Mouse (Mus musculus): ENCODE results near the gene Raf1. TPM values are rescaled to one million over a fixed set of nuclear protein-coding genes. Genes with fewer than 3 reads are reported as not detected.
A peak's percentile ranks its signal among the peaks of the same experiment; 100 is the strongest.

The Raf1 gene
- polyA plus RNA-seq, 1 experiment = 44.9 TPM

DNA sequence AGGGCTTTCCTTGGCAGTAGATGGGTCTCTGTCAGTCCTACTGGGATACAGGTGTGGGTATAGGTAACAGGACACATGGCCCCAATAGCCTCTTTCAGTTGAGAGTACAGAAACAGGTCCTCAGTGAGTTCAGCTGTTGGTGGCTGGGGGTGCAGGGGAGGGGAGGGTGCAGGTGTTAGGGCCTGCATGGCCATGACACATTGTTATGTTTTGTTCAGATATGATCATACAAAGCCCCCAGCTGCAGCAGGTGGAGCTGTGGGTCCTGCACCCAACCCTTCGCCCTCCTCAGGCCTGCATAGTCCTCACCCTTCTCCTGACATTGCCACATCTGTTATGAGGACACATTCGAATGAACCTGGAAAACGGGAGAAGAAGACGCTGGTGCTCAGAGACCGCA, 66.1 kb downstream of the Raf1 start:
- Histone ChIP-seq H3K36me3 (ENCODE audit: control insufficient read depth, insufficient read depth, low read length) (peaks cover 8% of the 10 kb centered on the region), H3K27ac (ENCODE audit: control insufficient read depth, insufficient read depth, low read depth, low read length) (no peak overlapping the region), H3K27me3 (ENCODE audit: control insufficient read depth, insufficient read depth, low read length) (no peaks in the 10 kb centered on the region), H3K4me3 (ENCODE audit: control insufficient read depth, low read depth, low read length) (no peak overlapping the region), H3K4me1 (ENCODE audit: control insufficient read depth, insufficient read depth, low read length) (no peaks in the 10 kb centered on the region)
- TF ChIP-seq POLR2A (IDR thresholded peaks at IDR 0.05; ENCODE audit: control insufficient read depth, low read depth, low read length) (no peak), CTCF (IDR thresholded peaks at IDR 0.05; ENCODE audit: control insufficient read depth, insufficient read depth, insufficient replicate concordance, low read depth, low read length) (no peak)

GRCm38 (mm10) chr6:115609121-115609520, 67.3 kb downstream of the Raf1 start:
- Histone ChIP-seq H3K4me1 (ENCODE audit: control insufficient read depth, insufficient read depth, low read length) (no peaks in the 10 kb centered on the region), H3K27me3 (ENCODE audit: control insufficient read depth, insufficient read depth, low read length) (no peaks in the 10 kb centered on the region), H3K4me3 (ENCODE audit: control insufficient read depth, low read depth, low read length) (no peak overlapping the region), H3K36me3 (ENCODE audit: control insufficient read depth, insufficient read depth, low read length) (peaks cover 5% of the 10 kb centered on the region), H3K27ac (ENCODE audit: control insufficient read depth, insufficient read depth, low read depth, low read length) (no peak overlapping the region)
- no peak for TF ChIP-seq POLR2A (IDR thresholded peaks at IDR 0.05; ENCODE audit: control insufficient read depth, low read depth, low read length)
- TF ChIP-seq CTCF (IDR thresholded peaks at IDR 0.05; ENCODE audit: control insufficient read depth, insufficient read depth, insufficient replicate concordance, low read depth, low read length) = no peak

DNA sequence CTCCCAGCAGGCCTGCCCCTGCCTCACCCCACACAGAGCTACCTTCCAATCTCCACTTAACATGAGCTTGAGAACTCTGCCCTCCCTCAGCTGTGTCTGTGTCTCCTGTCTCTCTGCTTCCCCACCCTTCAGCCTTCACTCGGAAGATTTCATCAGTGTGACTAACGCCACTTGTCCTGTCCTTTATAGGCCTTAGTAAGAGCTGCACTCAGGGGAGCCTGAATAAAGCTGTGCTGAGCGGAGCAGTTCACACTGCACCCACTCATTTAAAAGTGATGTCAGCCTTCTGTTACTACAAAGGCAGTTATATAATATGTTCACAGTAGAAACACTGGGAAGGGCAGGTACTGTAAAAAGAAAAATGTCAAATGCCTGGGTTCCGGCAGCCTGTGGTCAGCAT, 69.0 kb downstream of the Raf1 start:
- peaks cover 3% of the 10 kb centered on the region for H3K36me3 ChIP-seq (ENCODE audit: control insufficient read depth, insufficient read depth, low read length)
- H3K27me3 ChIP-seq (ENCODE audit: control insufficient read depth, insufficient read depth, low read length) = no peaks in the 10 kb centered on the region
- TF ChIP-seq POLR2A (IDR thresholded peaks at IDR 0.05; ENCODE audit: control insufficient read depth, low read depth, low read length) (no peak), CTCF (IDR thresholded peaks at IDR 0.05; ENCODE audit: control insufficient read depth, insufficient read depth, insufficient replicate concordance, low read depth, low read length) (no peak)
- no peak overlapping the region for H3K4me3 ChIP-seq (ENCODE audit: control insufficient read depth, low read depth, low read length)
- H3K27ac ChIP-seq (ENCODE audit: control insufficient read depth, insufficient read depth, low read depth, low read length) = no peak overlapping the region
- peaks cover 2% of the 10 kb centered on the region; the same call in 1 of the 2 replicates for H3K4me1 ChIP-seq (ENCODE audit: control insufficient read depth, insufficient read depth, low read length)

GRCm38 (mm10) chr6:115606461-115606860, 70.0 kb downstream of the Raf1 start:
- Histone ChIP-seq H3K27me3 (ENCODE audit: control insufficient read depth, insufficient read depth, low read length) (no peaks in the 10 kb centered on the region), H3K36me3 (ENCODE audit: control insufficient read depth, insufficient read depth, low read length) (peaks cover 3% of the 10 kb centered on the region), H3K27ac (ENCODE audit: control insufficient read depth, insufficient read depth, low read depth, low read length) (no peak overlapping the region), H3K4me1 (ENCODE audit: control insufficient read depth, insufficient read depth, low read length) (peaks cover 2% of the 10 kb centered on the region; the same call in 1 of the 2 replicates), H3K4me3 (ENCODE audit: control insufficient read depth, low read depth, low read length) (no peak overlapping the region)
- TF ChIP-seq POLR2A (IDR thresholded peaks at IDR 0.05; ENCODE audit: control insufficient read depth, low read depth, low read length) (no peak), CTCF (IDR thresholded peaks at IDR 0.05; ENCODE audit: control insufficient read depth, insufficient read depth, insufficient replicate concordance, low read depth, low read length) (no peak)

GRCm38 (mm10) chr6:115601715-115602523, 74.5 kb downstream of the Raf1 start, which contains the start of gene Mkrn2:
Gene Mkrn2, plus strand, starts transcription at chr6:115601902.
- peak within 1 kb of the TSS; percentile 15; the same call in 1 of the 2 replicates for H3K27ac ChIP-seq (ENCODE audit: control insufficient read depth, insufficient read depth, low read depth, low read length)
- peaks cover 2% of the 10 kb centered on the region; the same call in 1 of the 2 replicates for H3K4me1 ChIP-seq (ENCODE audit: control insufficient read depth, insufficient read depth, low read length)
- H3K36me3 ChIP-seq (ENCODE audit: control insufficient read depth, insufficient read depth, low read length) = no peaks in the 10 kb centered on the region
- H3K4me3 ChIP-seq (ENCODE audit: control insufficient read depth, low read depth, low read length) = peak within 1 kb of the TSS; percentile 87
- TF ChIP-seq CTCF (IDR thresholded peaks at IDR 0.05; ENCODE audit: control insufficient read depth, insufficient read depth, insufficient replicate concordance, low read depth, low read length) (no peak), POLR2A (IDR thresholded peaks at IDR 0.05; ENCODE audit: control insufficient read depth, low read depth, low read length) (peak; percentile 56; the same call in 1 of the 2 replicates)
- no peaks in the 10 kb centered on the region for H3K27me3 ChIP-seq (ENCODE audit: control insufficient read depth, insufficient read depth, low read length)

DNA sequence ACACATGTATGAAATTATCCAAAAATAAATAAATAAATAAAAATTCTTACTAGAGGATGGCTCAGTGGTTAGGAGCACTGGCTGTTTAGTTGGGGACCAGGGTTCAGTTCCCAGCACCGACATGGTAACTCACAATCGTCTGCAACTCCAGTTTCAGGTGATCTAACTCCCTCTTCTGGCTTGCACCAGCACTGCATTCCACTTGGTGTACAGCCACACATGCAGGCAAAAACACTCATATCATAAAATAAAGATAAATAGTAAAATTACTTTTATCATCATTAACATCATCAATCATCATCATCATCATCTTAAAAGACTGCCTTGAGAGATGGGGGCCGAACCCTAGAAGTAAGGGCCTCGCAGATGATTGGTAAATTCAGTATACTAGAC, 75.1 kb downstream of the Raf1 start:
- Histone ChIP-seq H3K27ac (ENCODE audit: control insufficient read depth, insufficient read depth, low read depth, low read length) (no peak overlapping the region), H3K36me3 (ENCODE audit: control insufficient read depth, insufficient read depth, low read length) (no peaks in the 10 kb centered on the region), H3K4me3 (ENCODE audit: control insufficient read depth, low read depth, low read length) (no peak overlapping the region), H3K4me1 (ENCODE audit: control insufficient read depth, insufficient read depth, low read length) (peaks cover 2% of the 10 kb centered on the region; the same call in 1 of the 2 replicates), H3K27me3 (ENCODE audit: control insufficient read depth, insufficient read depth, low read length) (no peaks in the 10 kb centered on the region)
- TF ChIP-seq POLR2A (IDR thresholded peaks at IDR 0.05; ENCODE audit: control insufficient read depth, low read depth, low read length) = no peak
- TF ChIP-seq CTCF (IDR thresholded peaks at IDR 0.05; ENCODE audit: control insufficient read depth, insufficient read depth, insufficient replicate concordance, low read depth, low read length) = no peak

DNA sequence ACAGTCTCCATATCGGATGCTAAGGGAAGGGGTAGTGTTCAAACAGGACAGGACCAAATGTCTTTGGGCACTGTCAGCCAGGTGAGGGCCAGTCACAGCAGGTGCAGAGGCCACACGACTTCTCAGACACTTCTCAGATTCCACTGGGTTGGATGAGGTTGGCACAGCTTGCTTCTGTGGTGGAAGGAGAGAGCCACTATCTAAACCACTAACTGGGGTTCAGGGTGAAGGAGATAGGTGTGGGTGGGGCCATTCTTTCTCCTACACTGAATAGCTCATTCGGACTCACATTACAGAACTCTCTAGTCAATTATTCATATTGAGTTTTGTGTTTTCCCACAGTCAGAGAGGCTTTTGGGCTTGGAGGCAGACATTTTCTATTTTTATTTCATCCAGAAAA, 80.8 kb downstream of the Raf1 start:
- Histone ChIP-seq H3K36me3 (ENCODE audit: control insufficient read depth, insufficient read depth, low read length) (no peaks in the 10 kb centered on the region), H3K4me3 (ENCODE audit: control insufficient read depth, low read depth, low read length) (no peak overlapping the region), H3K27me3 (ENCODE audit: control insufficient read depth, insufficient read depth, low read length) (no peaks in the 10 kb centered on the region), H3K27ac (ENCODE audit: control insufficient read depth, insufficient read depth, low read depth, low read length) (no peak overlapping the region), H3K4me1 (ENCODE audit: control insufficient read depth, insufficient read depth, low read length) (no peaks in the 10 kb centered on the region)
- TF ChIP-seq POLR2A (IDR thresholded peaks at IDR 0.05; ENCODE audit: control insufficient read depth, low read depth, low read length) (no peak), CTCF (IDR thresholded peaks at IDR 0.05; ENCODE audit: control insufficient read depth, insufficient read depth, insufficient replicate concordance, low read depth, low read length) (no peak)
